Mouse (Mus musculus) cerebellum, adult 2 months (tissue): ENCODE measurements around the gene Bud23. TPM values are rescaled to one million over a fixed set of nuclear protein-coding genes. Genes with fewer than 3 reads are reported as not detected.

Source experiments
- DNase-seq, 2 experiments: peaks; one replicate each; pipeline ENCODE4 v3.0.0; 2021
- H3K27ac ChIP-seq: fragments of 200-500 bp; 2 replicates; pipeline ENCODE4 v1.5.1; 2012; ENCODE audit warnings: low read length, control low read depth, inconsistent platforms; ENCODE audit not compliant: insufficient read depth
- H3K27me3 ChIP-seq: fragments of 200-500 bp; 2 replicates; pipeline ENCODE4 v1.6.1; 2012; ENCODE audit warnings: inconsistent platforms, mild to moderate bottlenecking, low read length, moderate library complexity; ENCODE audit not compliant: control insufficient read depth, insufficient read depth
- H3K4me1 ChIP-seq: fragments of 200-500 bp; 2 replicates; pipeline ENCODE4 v1.6.1; 2011; ENCODE audit warnings: low read length; ENCODE audit not compliant: control insufficient read depth, insufficient read depth
- H3K4me3 ChIP-seq: fragments of 200-500 bp; replicated peaks from 2 replicates; pipeline ENCODE3; 2011; ENCODE audit warnings: mild to moderate bottlenecking, low read depth, low read length, control low read depth; ENCODE audit not compliant: insufficient read depth
- CTCF ChIP-seq: fragments of 200-500 bp; IDR thresholded peaks from 2 replicates; pipeline ENCODE4 v1.5.1; 2011; ENCODE audit warnings: low read depth, mild to moderate bottlenecking, control low read depth, low read length, moderate library complexity, borderline replicate concordance; ENCODE audit not compliant: insufficient read depth
- POLR2A ChIP-seq: fragments of 200-500 bp; IDR thresholded peaks from 2 replicates; pipeline ENCODE4 v1.6.1; 2011; ENCODE audit warnings: low read length, control low read depth, borderline replicate concordance; ENCODE audit not compliant: insufficient read depth
- WGBS: fragments of 180-500 bp; shearing (Covaris S2); methylation state at CpG from one replicate; pipeline ENCODE4 v1.1.7; 2018; 5-methylcytosine and 5-hydroxymethylcytosine counted together
- polyA plus RNA-seq: library from polyadenylated mRNA; depleted of rRNA; stranded (reverse); fragments of >200 nt; gene quantifications from 2 replicates; pipeline ENCODE4 v1.2.3, GENCODE M21; 2012

Gene Bud23
- polyA plus RNA-seq, 1 experiment = 72.8 TPM

GRCm38 (mm10) chr5:135076368-135076767 lies 11.6 kb upstream of the Bud23 start:
- Histone ChIP-seq H3K27ac (no peak overlapping the region), H3K27me3 (no peaks in the 10 kb centered on the region), H3K4me3 (no peak overlapping the region), H3K4me1 (peaks cover 3% of the 10 kb centered on the region; the same call in 1 of the 2 replicates)
- peak in 1 of 2 experiments; percentile 28 for DNase-seq
- WGBS = 85% methylated on average over 14 of the region's 14 CpGs
- TF ChIP-seq CTCF = no peak
- no peak for TF ChIP-seq POLR2A

GRCm38 (mm10) chr5:135075655-135076054 lies 10.9 kb upstream of the Bud23 start:
- Histone ChIP-seq H3K4me3 (no peak overlapping the region), H3K4me1 (peaks cover 3% of the 10 kb centered on the region; the same call in 1 of the 2 replicates), H3K27me3 (no peaks in the 10 kb centered on the region), H3K27ac (no peak overlapping the region)
- TF ChIP-seq POLR2A = no peak
- no peak for TF ChIP-seq CTCF
- no peak for DNase-seq
- 63% methylated on average over 4 of the region's 4 CpGs for WGBS

- no peak for TF ChIP-seq CTCF
- no peak for TF ChIP-seq POLR2A
- peaks cover 3% of the 10 kb centered on the region; the same call in 1 of the 2 replicates for H3K4me1 ChIP-seq
- 21% methylated on average over 26 of the region's 26 CpGs for WGBS
- H3K27me3 ChIP-seq = no peaks in the 10 kb centered on the region
- H3K4me3 ChIP-seq = no peak overlapping the region
- H3K27ac ChIP-seq = no peak overlapping the region
- peak in 1 of 2 experiments; percentile 22 for DNase-seq
Observed at GRCm38 (mm10) chr5:135073349-135074150, 8.8 kb upstream of the Bud23 start.

- Histone ChIP-seq H3K4me3 (no peak overlapping the region), H3K27ac (no peak overlapping the region), H3K27me3 (no peaks in the 10 kb centered on the region), H3K4me1 (peaks cover 3% of the 10 kb centered on the region; the same call in 1 of the 2 replicates)
- DNase-seq = no peak
- WGBS = 81% methylated on average over 6 of the region's 6 CpGs
- TF ChIP-seq CTCF = no peak
- TF ChIP-seq POLR2A = no peak
Observed at GRCm38 (mm10) chr5:135072720-135073119, 8.0 kb upstream of the Bud23 start.

- Histone ChIP-seq H3K4me1 (peaks cover 3% of the 10 kb centered on the region; the same call in 1 of the 2 replicates), H3K27ac (no peak overlapping the region), H3K27me3 (no peaks in the 10 kb centered on the region), H3K4me3 (no peak overlapping the region)
- no peak for DNase-seq
- TF ChIP-seq POLR2A (no peak), CTCF (no peak)
- 95% methylated on average over 2 of the region's 2 CpGs for WGBS
Observed at GRCm38 (mm10) chr5:135072061-135072460, 7.3 kb upstream of the Bud23 start.

- Histone ChIP-seq H3K4me3 (no peak overlapping the region), H3K27me3 (no peaks in the 10 kb centered on the region), H3K27ac (no peak overlapping the region), H3K4me1 (peaks cover 5% of the 10 kb centered on the region)
- DNase-seq = no peak
- TF ChIP-seq CTCF = no peak
- no peak for TF ChIP-seq POLR2A
- WGBS = 88% methylated on average over 3 of the region's 3 CpGs
Observed at GRCm38 (mm10) chr5:135070448-135070847, 5.7 kb upstream of the Bud23 start.

GRCm38 (mm10) chr5:135066008-135066407 lies 1.2 kb upstream of the Bud23 start:
- Histone ChIP-seq H3K27me3 (no peaks in the 10 kb centered on the region), H3K27ac (no peak overlapping the region), H3K4me1 (peaks cover 2% of the 10 kb centered on the region; the same call in 1 of the 2 replicates), H3K4me3 (no peak overlapping the region)
- DNase-seq = no peak
- 89% methylated on average over 3 of the region's 3 CpGs for WGBS
- TF ChIP-seq CTCF (no peak), POLR2A (no peak)

GRCm38 (mm10) chr5:135064382-135064766 lies 385 bp downstream of the Bud23 start:
- WGBS = under 1% methylated on average over 40 of the region's 40 CpGs

More at GRCm38 (mm10) chr5:135064382-135064766, 385 bp downstream of the Bud23 start:
- H3K27ac ChIP-seq = peak overlapping the region; percentile 73
- H3K4me1 ChIP-seq = peaks cover 2% of the 10 kb centered on the region; the same call in 1 of the 2 replicates
- TF ChIP-seq POLR2A (no peak), CTCF (no peak)
- DNase-seq = no peak
- H3K4me3 ChIP-seq = peak overlapping the region; percentile 68
- H3K27me3 ChIP-seq = no peaks in the 10 kb centered on the region
